Mouse (Mus musculus): Measurements from ENCODE around the gene Filip1l. TPM values are rescaled to one million over a fixed set of nuclear protein-coding genes. Genes with fewer than 3 reads are reported as not detected.

Gene Filip1l
- polyA plus RNA-seq, 1 experiment from 2014 or later: 2.3 TPM

- Histone ChIP-seq H3K9ac (replicated peaks) (no peak overlapping the region), H3K27me3 (peaks cover 11% of the 10 kb centered on the region; the same call in 1 of the 2 replicates), H3K27ac (replicated peaks) (no peak overlapping the region), H3K4me3 (no peak overlapping the region), H3K4me2 (replicated peaks) (no peak overlapping the region), H3K4me1 (peaks cover 6% of the 10 kb centered on the region), H3K9me3 (no peaks in the 10 kb centered on the region), H3K36me3 (no peaks in the 10 kb centered on the region)
- WGBS: 72% methylated on average over 2 of the region's 2 CpGs
- ATAC-seq (replicated peaks): no peak
Observed at GRCm38 (mm10) chr16:57551617-57552016, 198.7 kb downstream of the Filip1l start.

GRCm38 (mm10) chr16:57552709-57553108, 199.8 kb downstream of the Filip1l start:
- no peak for ATAC-seq (replicated peaks)
- 49% methylated on average over 5 of the region's 5 CpGs for WGBS

GRCm38 (mm10) chr16:57553235-57553634, 200.3 kb downstream of the Filip1l start:
- no peaks in the 10 kb centered on the region for H3K36me3 ChIP-seq
- no peak for ATAC-seq (replicated peaks)
- no peak overlapping the region for H3K9ac ChIP-seq (replicated peaks)

More at GRCm38 (mm10) chr16:57552709-57553108, 199.8 kb downstream of the Filip1l start:
- Histone ChIP-seq H3K4me3 (no peak overlapping the region), H3K9ac (replicated peaks) (no peak overlapping the region), H3K27me3 (peaks cover 11% of the 10 kb centered on the region; the same call in 1 of the 2 replicates), H3K27ac (replicated peaks) (no peak overlapping the region), H3K4me2 (replicated peaks) (no peak overlapping the region), H3K36me3 (no peaks in the 10 kb centered on the region), H3K9me3 (no peaks in the 10 kb centered on the region), H3K4me1 (peaks cover 6% of the 10 kb centered on the region)

GRCm38 (mm10) chr16:57554886-57555400, 202.1 kb downstream of the Filip1l start:
- Histone ChIP-seq H3K4me1 (no peaks in the 10 kb centered on the region), H3K9ac (replicated peaks) (no peak overlapping the region), H3K4me3 (no peak overlapping the region), H3K27me3 (peaks cover 3% of the 10 kb centered on the region; the same call in 1 of the 2 replicates), H3K36me3 (no peaks in the 10 kb centered on the region), H3K4me2 (replicated peaks) (no peak overlapping the region), H3K27ac (replicated peaks) (no peak overlapping the region), H3K9me3 (no peaks in the 10 kb centered on the region)
- WGBS: 78% methylated on average over 6 of the region's 6 CpGs
- no peak for ATAC-seq (replicated peaks)

More at GRCm38 (mm10) chr16:57553235-57553634, 200.3 kb downstream of the Filip1l start:
- no peaks in the 10 kb centered on the region for H3K9me3 ChIP-seq
- no peak overlapping the region for H3K4me3 ChIP-seq
- H3K27me3 ChIP-seq: peaks cover 11% of the 10 kb centered on the region; the same call in 1 of the 2 replicates
- no peak overlapping the region for H3K4me2 ChIP-seq (replicated peaks)
- no peak overlapping the region for H3K27ac ChIP-seq (replicated peaks)
- peaks cover 6% of the 10 kb centered on the region for H3K4me1 ChIP-seq

GRCm38 (mm10) chr16:57555667-57556066, 202.8 kb downstream of the Filip1l start:
- H3K4me1 ChIP-seq: no peaks in the 10 kb centered on the region
- H3K27me3 ChIP-seq: no peaks in the 10 kb centered on the region
- WGBS: 72% methylated on average over 4 of the region's 4 CpGs
- H3K4me3 ChIP-seq: no peak overlapping the region
- no peaks in the 10 kb centered on the region for H3K9me3 ChIP-seq
- H3K27ac ChIP-seq (replicated peaks): no peak overlapping the region
- no peak overlapping the region for H3K9ac ChIP-seq (replicated peaks)
- no peak for ATAC-seq (replicated peaks)
- H3K36me3 ChIP-seq: no peaks in the 10 kb centered on the region
- H3K4me2 ChIP-seq (replicated peaks): no peak overlapping the region

- Histone ChIP-seq H3K9ac (replicated peaks) (no peak overlapping the region), H3K27ac (replicated peaks) (no peak overlapping the region), H3K27me3 (no peaks in the 10 kb centered on the region), H3K4me3 (no peak overlapping the region), H3K4me1 (no peaks in the 10 kb centered on the region), H3K4me2 (replicated peaks) (no peak overlapping the region), H3K36me3 (no peaks in the 10 kb centered on the region), H3K9me3 (no peaks in the 10 kb centered on the region)
- no peak for ATAC-seq (replicated peaks)
- 82% methylated on average over 2 of the region's 2 CpGs for WGBS
Observed at GRCm38 (mm10) chr16:57556244-57556643, 203.4 kb downstream of the Filip1l start.

GRCm38 (mm10) chr16:57558258-57558657, 205.4 kb downstream of the Filip1l start:
- Histone ChIP-seq H3K36me3 (no peaks in the 10 kb centered on the region), H3K4me2 (replicated peaks) (no peak overlapping the region), H3K4me3 (no peak overlapping the region), H3K9me3 (no peaks in the 10 kb centered on the region), H3K4me1 (no peaks in the 10 kb centered on the region), H3K27me3 (no peaks in the 10 kb centered on the region), H3K27ac (replicated peaks) (no peak overlapping the region), H3K9ac (replicated peaks) (no peak overlapping the region)
- WGBS: 90% methylated on average over 3 of the region's 3 CpGs
- ATAC-seq (replicated peaks): no peak

- Histone ChIP-seq H3K4me1 (no peaks in the 10 kb centered on the region), H3K9ac (replicated peaks) (no peak overlapping the region), H3K4me3 (no peak overlapping the region), H3K27ac (replicated peaks) (no peak overlapping the region), H3K36me3 (no peaks in the 10 kb centered on the region), H3K27me3 (no peaks in the 10 kb centered on the region), H3K4me2 (replicated peaks) (no peak overlapping the region), H3K9me3 (no peaks in the 10 kb centered on the region)
- 94% methylated on average over 1 of the region's 1 CpGs for WGBS
- no peak for ATAC-seq (replicated peaks)
Observed at GRCm38 (mm10) chr16:57560185-57560584, 207.3 kb downstream of the Filip1l start.

- Histone ChIP-seq H3K4me2 (replicated peaks) (no peak overlapping the region), H3K27ac (replicated peaks) (no peak overlapping the region), H3K27me3 (no peaks in the 10 kb centered on the region), H3K9me3 (no peaks in the 10 kb centered on the region), H3K4me1 (no peaks in the 10 kb centered on the region), H3K36me3 (no peaks in the 10 kb centered on the region), H3K4me3 (no peak overlapping the region), H3K9ac (replicated peaks) (no peak overlapping the region)
- no peak for ATAC-seq (replicated peaks)
- WGBS: 90% methylated on average over 3 of the region's 3 CpGs
Observed at GRCm38 (mm10) chr16:57563453-57563852, 210.6 kb downstream of the Filip1l start.

GRCm38 (mm10) chr16:57564807-57565206, 211.9 kb downstream of the Filip1l start:
- Histone ChIP-seq H3K4me2 (replicated peaks) (no peak overlapping the region), H3K27ac (replicated peaks) (no peak overlapping the region), H3K4me1 (no peaks in the 10 kb centered on the region), H3K9me3 (no peaks in the 10 kb centered on the region), H3K9ac (replicated peaks) (no peak overlapping the region), H3K27me3 (no peaks in the 10 kb centered on the region), H3K36me3 (no peaks in the 10 kb centered on the region), H3K4me3 (no peak overlapping the region)
- ATAC-seq (replicated peaks): no peak
- 83% methylated on average over 1 of the region's 1 CpGs for WGBS

GRCm38 (mm10) chr16:57566215-57566614, 213.3 kb downstream of the Filip1l start:
- Histone ChIP-seq H3K4me1 (no peaks in the 10 kb centered on the region), H3K9ac (replicated peaks) (no peak overlapping the region), H3K4me3 (no peak overlapping the region), H3K36me3 (no peaks in the 10 kb centered on the region), H3K27me3 (no peaks in the 10 kb centered on the region), H3K9me3 (no peaks in the 10 kb centered on the region), H3K4me2 (replicated peaks) (no peak overlapping the region), H3K27ac (replicated peaks) (no peak overlapping the region)
- ATAC-seq (replicated peaks): no peak
- 89% methylated on average over 3 of the region's 3 CpGs for WGBS

- H3K36me3 ChIP-seq: no peaks in the 10 kb centered on the region
- no peak overlapping the region for H3K9ac ChIP-seq (replicated peaks)
- no peak overlapping the region for H3K27ac ChIP-seq (replicated peaks)
- no peaks in the 10 kb centered on the region for H3K27me3 ChIP-seq
- H3K4me2 ChIP-seq (replicated peaks): no peak overlapping the region
- ATAC-seq (replicated peaks): no peak
- H3K9me3 ChIP-seq: no peaks in the 10 kb centered on the region
- H3K4me3 ChIP-seq: no peak overlapping the region
- 85% methylated on average over 7 of the region's 7 CpGs for WGBS
- H3K4me1 ChIP-seq: no peaks in the 10 kb centered on the region
Observed at GRCm38 (mm10) chr16:57568648-57569404, 215.9 kb downstream of the Filip1l start.
